Mouse (Mus musculus): ENCODE measurements around the gene Zscan4-ps3.
"Not testable (repeated sequence)": the region's sequence is repeated elsewhere in the genome, so short reads cannot be mapped to it uniquely, and the experiment has no call there.

Gene Zscan4-ps3

DNA sequence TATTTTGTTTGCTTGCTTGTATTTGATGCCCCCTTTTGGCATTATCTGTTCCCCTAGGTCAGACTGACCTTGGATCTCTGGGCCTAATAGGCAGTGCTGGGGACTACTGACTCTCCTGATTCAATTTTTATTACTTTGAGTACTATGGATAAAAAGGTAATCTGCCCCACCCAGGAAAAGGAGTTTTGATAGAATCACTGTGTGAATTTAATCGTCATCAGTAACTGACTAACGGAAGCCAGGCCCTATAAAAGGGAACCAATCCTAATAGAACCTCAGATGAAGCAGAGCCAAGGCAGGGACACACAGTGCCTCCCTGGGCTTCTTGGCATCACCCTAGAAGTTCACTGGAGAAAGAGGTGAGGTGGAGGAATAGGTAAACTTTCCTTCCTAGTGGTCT, at the start of gene Zscan4-ps3:
Zscan4-ps3 (plus strand) TSS at position 301 of the 400 bp plus-strand sequence.
- DNase-seq (ENCODE audit: low spot score): not testable (repeated sequence)

DNA sequence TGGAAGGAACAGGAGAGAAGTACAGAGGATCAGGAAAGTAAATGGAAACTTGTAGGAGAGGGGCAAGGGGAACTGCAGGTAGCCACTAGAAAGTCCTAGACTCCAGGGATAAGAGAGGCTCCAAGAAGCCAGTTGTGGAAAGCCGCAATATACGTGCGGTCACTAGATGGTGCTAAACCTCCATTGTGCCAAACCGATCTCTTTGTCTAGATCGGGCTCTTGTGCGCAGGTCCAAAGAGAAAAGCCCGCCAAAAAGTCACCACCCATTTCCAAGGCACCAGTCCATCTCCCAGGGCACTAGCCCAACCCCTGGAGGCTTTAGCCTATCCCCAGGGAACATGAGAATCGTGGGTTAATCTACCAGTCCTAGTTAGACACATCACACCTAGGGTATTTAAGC, 8.0 kb downstream of the Zscan4-ps3 start:
- not testable (repeated sequence) for DNase-seq (ENCODE audit: low spot score)

Data from c-Kit-positive CD71-positive TER-119-positive erythroid progenitor cells, embryonic 14.5 days (primary cell).